Mouse (Mus musculus) c-Kit-positive CD71-positive TER-119-negative erythroid progenitor cells, embryonic 14.5 days (primary cell): Measurements from ENCODE around the gene Nckap5.

Experiments
- DNase-seq: peaks from one replicate; pipeline ENCODE4 v3.0.0-alpha.2; 2013; ENCODE audit warnings: low read depth

Nckap5 gene

DNA sequence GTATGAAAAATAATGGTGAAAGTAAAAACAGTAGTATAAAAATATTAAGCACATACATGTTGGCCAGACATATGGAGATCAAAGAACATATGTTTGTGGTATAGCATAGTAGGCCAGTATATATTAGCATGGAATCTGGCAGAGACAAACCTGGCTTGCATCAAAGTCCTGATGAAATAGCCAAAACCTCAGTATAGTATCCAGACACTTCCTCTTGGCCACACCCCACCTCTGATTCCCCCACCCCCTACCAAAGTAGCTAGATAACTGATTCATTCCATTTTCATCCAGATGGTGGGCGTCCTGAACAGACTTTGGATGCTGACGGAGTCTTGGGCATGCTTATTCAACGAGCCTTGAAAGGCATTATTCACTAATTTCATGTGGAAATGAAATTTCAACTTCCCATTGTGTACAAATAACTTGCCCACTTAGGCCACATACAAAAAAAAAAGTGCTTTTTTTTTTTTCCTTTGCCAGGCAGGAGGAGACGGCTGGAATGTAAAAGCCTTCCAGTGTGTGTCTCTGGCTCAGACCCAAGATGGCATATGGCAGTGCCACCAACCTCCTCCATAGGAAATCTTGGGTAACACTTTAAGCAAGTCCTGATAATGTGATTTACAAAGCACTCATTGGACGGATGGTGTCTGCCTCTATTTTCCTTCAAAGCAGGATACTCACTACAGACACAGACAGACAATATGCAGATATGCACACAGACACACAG is 360.6 kb downstream of the Nckap5 start:
- no peak for DNase-seq

DNA sequence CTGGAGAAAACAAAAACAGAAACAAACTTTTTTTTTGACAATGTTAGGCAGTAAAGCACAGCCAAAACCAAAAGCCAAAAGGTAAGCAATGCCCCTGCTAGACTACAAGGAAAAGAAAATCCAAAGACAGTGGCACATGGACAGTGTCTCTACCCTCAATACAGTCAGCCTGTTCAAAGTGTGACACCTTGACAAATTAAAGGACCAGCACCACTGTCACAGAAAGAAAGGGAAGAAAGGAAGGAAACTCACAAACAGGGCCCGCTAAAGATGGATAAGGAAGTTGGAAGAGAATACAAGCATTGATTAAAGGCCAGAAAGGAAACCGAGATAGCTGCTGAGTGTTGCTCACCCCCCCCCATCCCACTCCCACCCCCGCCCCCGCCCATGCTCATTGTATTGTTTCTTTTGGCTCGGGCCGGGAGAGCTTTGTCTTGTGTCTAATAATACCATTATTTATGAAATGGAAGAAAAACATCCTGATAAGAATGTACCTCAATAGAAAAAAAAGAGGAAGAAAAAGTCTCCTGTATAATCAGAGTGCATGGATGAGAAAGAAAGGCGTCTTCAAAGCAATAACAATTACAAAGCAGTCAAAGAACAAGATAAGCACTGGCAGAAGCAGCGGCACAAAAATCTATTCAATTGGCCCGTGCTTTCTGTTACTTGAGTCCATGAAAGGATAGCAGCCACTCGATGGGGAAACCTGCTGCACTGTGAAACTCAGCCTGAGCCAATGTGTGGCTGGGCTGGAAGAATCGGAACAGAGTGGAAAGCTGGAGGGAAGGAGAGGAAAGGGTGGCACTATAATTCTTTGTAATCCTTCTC is 368.9 kb downstream of the Nckap5 start:
- DNase-seq = no peak

DNA sequence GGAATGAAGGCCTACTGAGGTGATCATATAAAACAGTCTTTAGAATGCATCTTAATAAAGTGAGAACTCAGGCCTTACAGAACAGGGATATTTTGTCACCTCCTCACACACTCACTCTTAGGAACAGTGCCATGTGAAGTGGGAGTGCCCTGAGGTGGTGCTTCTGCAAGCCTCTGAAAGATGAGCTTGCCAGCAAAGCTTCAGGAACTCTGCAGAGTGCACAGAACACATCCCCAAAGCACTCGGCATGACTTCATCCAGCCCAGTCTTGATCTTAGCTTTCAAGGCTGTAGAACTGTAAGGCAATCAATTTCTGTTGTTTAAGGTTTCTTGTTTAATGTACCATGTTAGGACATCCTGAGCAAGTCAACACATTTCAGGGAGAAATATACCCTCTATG is 372.9 kb downstream of the Nckap5 start:
- DNase-seq = no peak

DNA sequence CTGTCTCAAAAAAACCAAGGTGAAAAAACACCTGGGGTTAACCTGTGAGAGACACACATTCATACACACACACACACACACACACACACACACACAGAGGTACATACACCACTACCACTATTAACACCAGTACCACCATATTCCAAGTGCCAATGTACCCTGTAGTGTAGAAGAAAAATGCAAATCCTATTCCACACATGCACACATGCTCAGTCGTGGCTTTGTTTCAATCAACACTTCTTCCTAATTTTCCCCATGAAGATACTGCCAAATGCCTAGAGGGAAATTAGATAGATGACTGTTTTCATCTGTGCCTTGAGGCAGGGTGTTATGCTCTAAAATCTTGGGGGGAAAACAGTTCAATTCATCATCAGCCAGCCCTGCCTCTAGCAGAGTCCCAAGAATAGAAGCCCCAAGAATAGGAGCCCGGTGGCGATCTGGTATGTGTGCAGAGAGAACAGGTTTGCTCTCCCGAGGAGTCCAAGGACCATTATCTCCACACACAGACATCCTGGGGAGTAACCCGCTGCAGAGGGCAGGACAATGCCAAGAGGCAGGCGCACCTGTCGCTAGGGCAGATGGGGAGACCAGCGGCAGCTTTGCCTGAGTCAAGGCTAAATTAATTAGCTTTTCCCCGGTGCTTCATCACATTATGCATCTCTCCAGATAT is 376.0 kb downstream of the Nckap5 start:
- no peak for DNase-seq

DNA sequence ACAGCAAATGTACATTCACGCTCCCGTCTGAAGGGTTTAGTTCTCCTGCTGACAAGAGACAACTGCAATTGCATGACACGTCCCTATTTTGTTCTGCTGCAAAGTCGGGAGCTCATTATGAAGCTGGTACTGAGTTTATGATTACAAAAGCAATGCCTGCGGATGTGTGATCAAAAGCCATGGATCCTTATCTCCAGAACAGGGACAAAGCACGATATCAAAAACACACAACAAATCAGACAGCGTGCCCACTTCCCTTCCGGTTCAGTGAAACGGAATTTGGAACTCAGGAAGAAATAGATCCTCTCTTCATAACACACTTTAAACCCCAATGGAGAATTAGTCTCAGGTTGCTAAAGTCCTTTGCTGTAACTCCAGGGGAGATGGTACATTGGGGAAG is 379.1 kb downstream of the Nckap5 start:
- no peak for DNase-seq

DNA sequence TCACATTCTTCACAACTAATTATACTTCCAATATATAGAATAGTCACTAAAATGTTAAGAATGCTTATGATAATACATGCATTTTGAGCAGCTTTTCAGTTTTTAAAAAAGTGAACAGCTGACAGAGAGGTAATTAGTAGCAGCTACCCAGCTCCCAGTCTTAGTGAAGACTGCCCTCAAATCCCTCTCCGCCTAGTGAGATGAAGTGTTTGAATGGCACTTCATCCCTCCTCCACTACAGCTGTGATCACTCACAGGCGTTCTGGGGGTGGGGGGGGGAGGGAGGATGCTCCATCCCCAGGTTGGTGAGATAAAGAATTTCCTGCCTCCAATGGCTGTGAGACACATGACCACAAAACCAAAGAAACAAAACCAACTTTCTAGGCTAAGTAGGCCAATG is 381.2 kb downstream of the Nckap5 start:
- DNase-seq = no peak

DNA sequence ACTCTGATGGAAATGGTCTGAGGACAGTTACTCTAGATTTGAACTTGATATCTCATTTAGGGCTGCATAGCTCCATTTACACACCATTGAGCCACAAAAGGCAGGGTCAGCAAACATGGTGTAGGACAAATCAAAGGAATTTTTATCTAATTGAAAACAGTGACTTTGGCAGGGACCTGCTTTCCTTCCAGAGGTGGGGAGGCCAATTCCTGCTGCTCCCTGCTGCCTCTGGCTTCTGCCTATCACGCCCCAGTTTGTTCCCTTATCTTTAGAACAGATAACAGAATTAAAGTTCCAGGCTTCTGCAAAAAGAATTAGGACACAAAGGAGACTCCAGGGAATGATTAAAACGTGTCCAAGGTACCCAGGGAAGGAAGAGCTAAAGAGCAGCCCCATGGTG is 386.7 kb downstream of the Nckap5 start:
- DNase-seq = no peak

DNA sequence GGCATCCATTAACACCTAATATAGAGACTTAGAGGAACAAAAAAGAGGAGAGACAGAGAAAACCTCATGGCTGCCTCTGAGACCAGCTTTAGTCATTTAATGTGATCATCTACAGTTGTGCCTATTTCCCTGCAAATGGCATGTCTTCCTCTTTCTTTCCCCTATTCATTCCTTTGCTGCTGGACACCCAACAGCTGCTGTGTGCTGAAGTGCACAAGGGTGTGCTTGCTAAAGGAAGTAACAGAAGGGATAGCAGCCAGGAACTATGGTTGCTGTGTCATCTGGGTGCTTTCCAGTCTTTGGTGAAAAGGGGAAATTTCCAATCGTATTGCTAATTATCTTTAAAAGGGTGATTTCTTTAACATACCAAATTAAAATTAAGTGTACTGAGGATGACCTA is 387.9 kb downstream of the Nckap5 start:
- no peak for DNase-seq

DNA sequence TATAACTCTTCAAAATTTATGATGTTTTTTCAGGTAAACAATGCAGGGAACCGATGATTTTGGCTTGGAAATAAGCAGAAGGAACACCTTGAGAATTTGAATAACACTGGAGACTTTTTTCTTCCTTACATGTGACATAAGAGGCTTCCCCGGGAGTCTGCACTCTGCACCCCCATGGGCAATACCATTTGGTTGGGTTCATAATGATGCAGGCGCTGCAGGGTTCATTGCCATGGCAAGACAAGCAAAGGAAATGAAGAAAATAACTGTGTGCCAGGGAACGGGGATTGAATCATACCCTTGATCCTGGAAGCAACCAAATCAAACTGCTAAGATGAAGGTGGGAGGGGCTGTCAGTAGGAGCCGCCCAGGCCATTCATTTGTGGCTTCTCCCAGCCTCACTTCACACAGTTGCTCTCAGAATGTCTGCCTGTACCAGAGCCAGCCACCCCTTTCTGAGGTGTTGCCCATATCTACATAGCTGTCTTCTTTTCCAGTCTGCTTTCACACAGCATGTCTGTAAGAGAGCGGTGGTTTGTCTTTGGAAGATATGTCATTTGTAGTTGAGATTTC is 392.5 kb downstream of the Nckap5 start:
- no peak for DNase-seq

DNA sequence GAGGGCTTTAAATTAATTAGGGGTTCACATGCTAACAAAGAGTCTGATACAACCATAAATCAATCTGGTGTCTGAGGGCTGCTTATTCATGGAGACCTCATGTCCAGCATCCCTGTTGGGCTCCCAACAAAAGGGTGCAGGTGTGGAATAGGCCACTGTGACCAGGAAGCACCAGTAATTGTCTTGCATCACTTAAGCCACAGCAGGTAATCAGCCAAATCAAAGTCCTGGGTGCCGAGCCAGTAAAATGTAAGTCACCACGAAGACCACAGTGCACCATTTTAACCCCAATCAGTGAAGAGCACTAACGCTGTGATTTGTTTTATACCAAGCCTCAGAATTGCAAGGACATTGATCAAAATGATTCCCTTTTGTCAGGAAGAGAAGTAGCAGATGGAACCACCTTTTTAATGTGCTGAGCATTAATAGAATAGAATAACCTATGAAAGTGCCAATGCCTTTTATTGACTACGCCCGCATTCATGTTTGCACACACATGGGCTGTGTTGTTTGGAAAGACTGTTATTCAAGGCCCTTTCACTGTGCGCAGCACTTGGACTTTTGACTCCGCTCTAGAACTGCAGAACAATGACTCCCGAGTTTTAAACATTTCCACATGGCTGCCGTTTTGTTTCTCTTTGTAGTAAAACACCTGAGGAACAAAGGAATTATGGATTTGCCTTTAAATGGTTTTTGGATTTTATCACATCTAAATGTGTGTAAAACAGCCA is 393.5 kb downstream of the Nckap5 start:
- DNase-seq = no peak

DNA sequence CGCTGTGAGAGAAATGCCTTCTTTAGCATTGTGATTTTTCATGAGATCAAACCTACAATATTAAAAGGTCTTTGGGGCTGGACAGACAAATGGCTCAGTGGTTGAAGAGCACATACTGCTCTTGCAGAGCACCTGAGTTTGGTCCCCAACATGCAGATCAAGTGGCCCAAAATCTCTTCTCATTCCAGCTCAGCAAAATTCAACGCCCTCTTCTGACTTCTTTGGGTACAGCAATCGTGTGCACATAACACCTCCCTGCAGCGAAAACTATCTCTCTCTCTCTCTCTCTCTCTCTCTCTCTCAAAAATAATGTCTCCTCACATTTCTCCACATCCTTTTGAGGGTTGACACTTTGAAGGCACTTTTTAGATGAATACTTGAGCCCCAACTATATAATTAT is 398.3 kb downstream of the Nckap5 start:
- no peak for DNase-seq

DNA sequence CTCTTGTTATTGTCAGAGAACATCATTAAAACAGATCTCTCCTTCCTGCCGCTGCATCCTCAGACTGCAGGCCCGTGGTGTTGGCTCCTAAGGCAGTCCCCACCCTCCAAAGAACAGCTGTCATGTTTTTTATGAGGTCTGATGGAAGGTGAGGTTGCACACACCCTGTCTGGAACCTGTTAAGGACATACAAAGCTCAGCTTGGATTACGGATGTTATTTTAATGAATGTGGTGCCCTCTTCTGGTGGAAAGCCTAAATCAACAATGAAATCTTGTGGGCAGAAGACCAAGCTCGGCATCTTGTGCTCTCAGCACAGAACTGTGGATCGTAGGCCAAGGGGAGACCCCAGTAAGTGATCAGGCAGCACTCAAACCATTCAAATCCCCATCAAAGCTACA is 399.0 kb downstream of the Nckap5 start:
- DNase-seq = peak; percentile 19

DNA sequence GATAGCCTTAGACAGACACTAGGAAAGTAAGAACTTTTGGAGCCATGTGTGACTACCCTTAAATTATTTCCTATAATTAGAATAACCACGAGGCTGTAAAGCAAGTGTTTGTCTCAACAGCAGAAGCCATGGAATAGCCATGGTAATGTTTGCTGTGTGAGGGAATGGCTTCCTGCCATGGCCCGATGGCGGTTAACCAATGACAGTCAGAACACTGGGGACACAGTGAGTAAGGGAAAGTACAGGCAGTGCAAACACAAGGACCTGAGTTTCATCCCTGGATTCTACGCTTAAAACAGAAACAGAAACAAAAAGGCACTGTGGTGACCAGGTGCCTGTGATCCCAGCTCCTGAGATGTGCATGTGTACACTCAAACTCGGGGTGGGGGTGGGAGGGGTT is 419.2 kb downstream of the Nckap5 start:
- DNase-seq = no peak

DNA sequence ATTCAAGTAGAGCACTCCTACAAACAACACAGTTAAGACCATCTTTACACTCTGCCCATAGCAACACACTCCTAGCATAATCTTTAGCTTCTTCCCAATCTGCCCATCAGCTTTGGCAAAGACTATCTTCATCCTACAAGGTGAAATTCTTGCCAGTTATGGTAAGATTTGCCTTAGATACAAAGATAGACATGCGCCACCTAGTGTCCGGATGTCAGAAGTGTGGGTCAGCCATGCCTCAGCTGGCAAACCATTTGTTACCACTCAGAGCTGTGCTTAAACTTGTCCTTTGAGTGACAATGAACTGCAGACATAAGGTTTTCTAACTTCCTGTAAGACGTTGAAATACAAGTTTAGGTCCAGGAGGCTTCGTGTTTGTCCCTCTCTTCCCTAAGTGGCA is 422.7 kb downstream of the Nckap5 start:
- no peak for DNase-seq

DNA sequence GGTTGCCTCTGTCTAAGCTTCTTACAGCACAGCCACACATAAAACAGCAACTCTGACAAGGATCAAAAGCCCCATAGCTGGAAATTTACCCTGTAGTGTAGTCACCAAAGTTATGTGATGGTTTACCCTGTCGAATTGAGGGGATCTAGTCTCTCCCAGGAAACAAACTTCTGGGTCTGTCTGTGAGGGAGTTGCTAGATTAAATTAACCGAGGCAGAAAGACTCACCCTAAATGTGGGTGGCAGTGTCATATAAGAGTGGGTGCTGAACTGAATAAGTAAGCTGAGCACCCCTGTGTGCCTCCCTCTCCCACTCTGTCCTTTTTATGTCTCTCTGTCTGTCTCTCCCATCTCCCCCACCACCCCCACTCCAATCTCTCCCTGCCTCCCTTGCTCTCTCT is 425.1 kb downstream of the Nckap5 start:
- no peak for DNase-seq

DNA sequence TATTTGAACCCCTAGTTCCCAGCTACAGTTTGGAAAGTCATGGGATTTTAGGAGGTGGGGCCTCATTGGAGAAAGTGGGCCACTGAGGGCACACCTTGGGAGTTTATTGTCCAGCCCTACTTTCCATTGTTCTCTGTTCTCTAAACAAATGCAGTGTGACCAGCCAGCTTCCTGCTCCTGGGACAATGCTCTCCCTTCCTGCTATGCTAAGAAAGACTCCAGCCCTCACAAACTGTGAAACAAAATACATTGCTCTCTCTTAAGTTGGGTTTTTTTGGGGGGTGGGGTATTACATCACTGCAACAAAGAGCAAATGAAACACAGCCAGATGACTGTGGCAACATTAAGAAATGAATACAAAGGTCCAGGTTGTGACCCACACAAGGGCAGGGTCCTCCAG is 426.6 kb downstream of the Nckap5 start:
- DNase-seq = no peak

DNA sequence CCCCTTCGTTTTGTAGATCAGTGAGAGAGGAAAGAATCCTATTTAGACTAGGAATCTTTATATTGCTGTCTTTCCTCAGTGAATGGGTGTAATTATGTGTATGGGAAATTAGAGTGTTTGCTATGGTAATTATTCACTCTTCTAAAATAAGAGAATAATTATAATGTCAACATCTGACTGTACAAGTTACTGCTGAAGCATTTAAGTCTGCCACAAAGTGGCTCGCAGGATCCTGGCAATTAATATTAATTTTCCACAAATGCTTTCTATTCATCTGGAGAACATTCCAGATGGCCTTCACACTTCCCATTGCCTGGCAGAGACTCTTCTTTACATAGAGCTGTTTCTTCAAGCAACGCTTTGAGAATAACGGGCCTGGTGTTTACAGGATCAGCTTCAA is 439.4 kb downstream of the Nckap5 start:
- no peak for DNase-seq

DNA sequence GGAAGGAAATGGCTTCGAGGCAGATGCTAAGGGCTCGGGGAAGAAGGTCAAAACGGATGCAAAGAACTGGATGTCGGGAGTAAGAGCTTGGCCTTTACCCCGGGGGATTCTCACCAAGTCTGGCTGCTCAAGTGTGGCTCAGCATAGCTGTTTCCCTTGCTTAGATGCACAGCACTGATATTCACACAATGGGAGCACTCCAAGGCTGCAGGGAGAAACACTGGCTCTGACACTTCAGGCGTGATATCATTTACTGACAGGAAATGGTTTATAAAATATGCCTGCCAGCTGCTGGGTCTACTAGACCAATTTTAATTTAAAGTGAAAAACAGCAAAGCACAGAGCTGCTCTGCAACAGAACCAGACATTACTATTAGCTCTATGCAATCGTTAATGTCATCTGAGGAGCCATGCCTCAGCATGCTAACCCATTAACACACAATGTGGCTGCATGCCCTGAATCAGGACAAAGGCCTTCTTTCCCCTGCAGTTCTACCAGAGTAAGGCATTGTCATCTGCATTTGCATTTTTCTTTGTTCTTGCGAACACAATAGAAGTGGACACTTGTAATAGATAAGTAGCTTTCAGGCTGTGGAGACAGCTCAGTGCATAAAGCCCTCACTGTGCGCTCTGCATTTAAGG is 453.1 kb downstream of the Nckap5 start:
- DNase-seq = no peak

DNA sequence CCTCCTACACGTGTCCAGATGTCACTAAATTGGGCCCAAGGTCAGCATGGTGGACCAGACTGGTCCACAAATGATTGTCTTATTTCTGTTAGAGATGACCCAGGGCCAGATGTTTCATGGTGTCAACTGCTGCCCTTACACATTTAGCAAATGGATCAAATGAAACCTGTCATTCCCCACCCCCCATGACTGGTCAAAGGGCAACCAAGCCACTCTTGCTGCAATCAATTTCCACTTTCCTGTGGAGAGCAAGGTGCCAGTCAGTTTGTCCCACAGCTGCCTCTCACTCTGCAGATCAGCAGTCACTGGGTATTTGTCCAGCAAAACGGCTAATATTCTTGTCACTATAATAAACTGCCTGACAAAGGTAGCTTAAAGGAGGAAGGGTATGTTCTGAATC is 463.9 kb downstream of the Nckap5 start:
- no peak for DNase-seq

DNA sequence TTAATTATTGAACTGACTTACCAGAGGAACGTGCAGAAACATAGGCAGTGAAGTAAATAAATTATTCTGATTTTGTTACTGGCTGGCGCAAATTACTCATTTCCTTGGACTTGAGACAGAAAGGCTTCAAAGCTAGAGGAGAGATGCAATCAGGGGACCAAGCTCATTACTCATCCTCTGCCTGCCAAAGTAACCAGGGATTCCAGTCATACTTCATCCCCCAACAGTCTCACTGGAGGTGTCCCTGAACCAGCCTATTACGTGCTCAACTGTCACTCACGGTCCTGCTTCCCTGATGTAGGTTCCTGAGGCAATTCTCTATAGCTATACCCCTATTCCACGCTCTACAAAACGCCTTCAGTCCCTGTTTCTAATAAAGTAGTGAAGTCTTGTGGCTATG is 466.0 kb downstream of the Nckap5 start:
- DNase-seq = no peak

DNA sequence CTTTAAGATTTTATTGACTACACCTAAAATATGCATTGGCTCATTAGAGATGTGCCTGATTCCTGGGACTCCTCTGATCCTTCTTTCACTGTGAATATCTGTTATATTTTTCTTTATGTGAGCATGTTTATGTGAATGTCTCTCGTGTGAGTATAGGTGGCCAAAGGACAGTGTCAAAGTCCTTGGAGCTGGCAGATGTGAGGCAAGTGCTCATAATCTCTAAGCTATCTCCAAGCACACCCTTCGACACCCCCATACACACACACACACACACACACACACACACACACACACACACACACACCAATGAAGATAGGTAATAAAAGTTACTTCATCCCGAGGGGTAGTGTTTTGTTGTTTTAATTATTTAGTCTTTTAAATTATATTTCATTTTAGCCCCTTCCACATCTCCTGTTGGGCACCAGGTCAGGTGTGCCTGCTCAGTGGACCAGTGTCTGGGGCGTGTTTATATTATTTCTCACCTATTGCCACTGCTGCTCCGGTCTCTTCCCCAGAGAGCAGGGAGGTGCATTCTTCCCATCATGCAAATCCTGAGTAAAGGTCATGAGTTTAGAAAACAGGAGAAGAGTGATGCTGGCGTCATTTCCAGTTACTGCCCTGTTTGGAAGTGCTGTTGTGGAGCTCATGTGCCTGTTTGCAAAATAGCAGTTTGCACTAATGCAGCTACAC is 469.9 kb downstream of the Nckap5 start:
- no peak for DNase-seq
